Comparison of ENCODE assay signal across 10 mouse cellular contexts in the genomic region with DNA sequence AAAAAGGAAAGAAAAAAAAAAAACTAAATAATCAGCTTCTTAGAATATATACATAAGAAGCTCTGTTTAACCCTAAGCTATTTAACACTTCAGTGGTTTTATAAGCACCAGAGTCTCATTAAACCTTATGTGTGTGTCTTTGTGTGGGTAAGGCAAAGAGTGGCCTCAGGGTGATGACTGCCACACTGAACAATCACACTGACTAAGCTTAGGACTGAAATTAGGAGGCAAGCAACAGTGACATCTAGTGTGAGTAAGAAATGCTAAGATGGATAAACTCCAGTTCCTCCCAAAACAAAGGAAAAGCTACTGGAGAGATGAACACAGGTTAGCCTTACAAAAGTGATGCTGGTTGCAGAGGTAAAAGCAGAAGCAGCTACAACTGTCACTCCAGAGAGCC.
DNase-seq lines count a peak whose midpoint lies in the region; ATAC-seq lines count a peak whose summit lies in the region.
"Had no signal": no experiment of that assay in that cellular context is flagged by ENCODE, and none has a peak within 500 bp of the region (broad histone marks: within the 10 kb centered on the region; RNA-seq: fewer than 3 reads in every experiment).

No protein-coding gene starts in this region.

- H3K4me3 ChIP-seq in limb, embryonic 11.5 days (ENCODE audit: low read depth, low read length), result no peak overlapping the region

- H3K9me3 ChIP-seq in limb, embryonic 11.5 days (ENCODE audit: control insufficient read depth, low read length), result no peaks in the 10 kb centered on the region

- H3K9ac ChIP-seq in limb, embryonic 11.5 days (ENCODE audit: low read length), result no peak overlapping the region

- ATAC-seq in cerebellum, adult (ENCODE audit: insufficient number of reproducible peaks, low FRiP score, low TSS enrichment), result peak; percentile 82
- no peak for ATAC-seq in limb, embryonic 11.5 days (ENCODE audit: insufficient number of reproducible peaks, low FRiP score, low TSS enrichment, low read depth)

- H3K4me1 ChIP-seq in limb, embryonic 11.5 days (ENCODE audit: control insufficient read depth, insufficient read depth, low read length), result 0 out of 2 replicates have a peak, but pooled peaks cover 4% of the 10 kb centered on the region

- no peaks in the 10 kb centered on the region for H3K27me3 ChIP-seq in limb, embryonic 11.5 days (ENCODE audit: control insufficient read depth, insufficient read depth, low read length)

- no peak overlapping the region for H3K4me2 ChIP-seq in limb, embryonic 11.5 days (ENCODE audit: low read depth, severe bottlenecking)

- no peak overlapping the region for H3K27ac ChIP-seq in limb, embryonic 11.5 days (replicated peaks; ENCODE audit: low read depth, low read length)

- H3K36me3 ChIP-seq in limb, embryonic 11.5 days (ENCODE audit: control insufficient read depth, insufficient read depth, low read length), result no peaks in the 10 kb centered on the region

- no peak for DNase-seq in cerebellum, adult 8-10 months
- peak; percentile 25 for DNase-seq in A20 (ENCODE audit: low read depth, low spot score)
- DNase-seq in cerebellum, postnatal 36 days, result peak; percentile 12 to 31
- peak; percentile 25 for DNase-seq in limb, embryonic 11.5 days (ENCODE audit: low spot score)
- no peak for DNase-seq in urinary bladder, adult 18-20 months (ENCODE audit: low spot score in 2 of 2)
- no peak for DNase-seq in spleen, postnatal 10 days (ENCODE audit: low spot score in 2 of 2)
- DNase-seq in adrenal gland, adult 2 months, result no peak
- DNase-seq: adrenal gland, postnatal 36 days; kidney, postnatal 25 days had no signal

Comparison
In these comparisons a context has a peak if more than half of its experiments do, and no peak if none do; other contexts are left out.
1. DNase-seq: peak in A20 (single experiment), cerebellum, postnatal 36 days (2 of 2) and limb, embryonic 11.5 days (single experiment); none in cerebellum, adult 8-10 months (single experiment), urinary bladder, adult 18-20 months (0 of 2), spleen, postnatal 10 days (0 of 2) and adrenal gland, adult 2 months (single experiment).